Mouse (Mus musculus): Measurements from ENCODE around the gene Rapgef4. TPM values are rescaled to one million over a fixed set of nuclear protein-coding genes. Genes with fewer than 3 reads are reported as not detected.
A peak's percentile ranks its signal among the peaks of the same experiment; 100 is the strongest.

Rapgef4 gene
- polyA plus RNA-seq, 1 experiment from 2014 or later = 5.6 TPM

GRCm38 (mm10) chr2:72223479-72223878 is 242.4 kb downstream of the Rapgef4 start:
- WGBS = 62% methylated on average over 5 of the region's 5 CpGs
- no peak for ATAC-seq (ENCODE audit: low FRiP score)

GRCm38 (mm10) chr2:72226006-72226405 is 245.0 kb downstream of the Rapgef4 start:
- Histone ChIP-seq H3K27ac (no peak overlapping the region), H3K27me3 (no peaks in the 10 kb centered on the region), H3K4me2 (replicated peaks) (no peak overlapping the region), H3K9me3 (replicated peaks) (no peaks in the 10 kb centered on the region), H3K36me3 (no peaks in the 10 kb centered on the region), H3K4me1 (no peaks in the 10 kb centered on the region), H3K9ac (no peak overlapping the region), H3K4me3 (no peak overlapping the region)
- WGBS = 89% methylated on average over 6 of the region's 6 CpGs
- ATAC-seq (ENCODE audit: low FRiP score) = no peak

More at GRCm38 (mm10) chr2:72223479-72223878, 242.4 kb downstream of the Rapgef4 start:
- Histone ChIP-seq H3K27me3 (no peaks in the 10 kb centered on the region), H3K36me3 (no peaks in the 10 kb centered on the region), H3K4me2 (replicated peaks) (no peak overlapping the region), H3K4me1 (no peaks in the 10 kb centered on the region), H3K27ac (no peak overlapping the region), H3K9me3 (replicated peaks) (no peaks in the 10 kb centered on the region), H3K9ac (no peak overlapping the region), H3K4me3 (no peak overlapping the region)

GRCm38 (mm10) chr2:72227416-72227815 is 246.4 kb downstream of the Rapgef4 start:
- no peaks in the 10 kb centered on the region for H3K9me3 ChIP-seq (replicated peaks)
- H3K27me3 ChIP-seq = peaks cover 4% of the 10 kb centered on the region; the same call in 1 of the 2 replicates
- no peak for ATAC-seq (ENCODE audit: low FRiP score)
- H3K4me3 ChIP-seq = no peak overlapping the region
- WGBS = 93% methylated on average over 6 of the region's 6 CpGs
- H3K36me3 ChIP-seq = no peaks in the 10 kb centered on the region
- no peak overlapping the region for H3K4me2 ChIP-seq (replicated peaks)
- H3K9ac ChIP-seq = no peak overlapping the region
- no peak overlapping the region for H3K27ac ChIP-seq
- no peaks in the 10 kb centered on the region for H3K4me1 ChIP-seq

GRCm38 (mm10) chr2:72228881-72229280 is 247.8 kb downstream of the Rapgef4 start:
- ATAC-seq (ENCODE audit: low FRiP score) = no peak
- H3K9ac ChIP-seq = no peak overlapping the region
- no peaks in the 10 kb centered on the region for H3K36me3 ChIP-seq
- no peaks in the 10 kb centered on the region for H3K4me1 ChIP-seq
- H3K9me3 ChIP-seq (replicated peaks) = no peaks in the 10 kb centered on the region
- WGBS = 71% methylated on average over 14 of the region's 14 CpGs
- H3K4me3 ChIP-seq = no peak overlapping the region
- H3K4me2 ChIP-seq (replicated peaks) = 0 out of 2 replicates have a peak overlapping the region, but pooled peaks have one; percentile 15
- H3K27ac ChIP-seq = no peak overlapping the region
- peaks cover 4% of the 10 kb centered on the region; the same call in 1 of the 2 replicates for H3K27me3 ChIP-seq

GRCm38 (mm10) chr2:72230545-72230944 is 249.5 kb downstream of the Rapgef4 start:
- Histone ChIP-seq H3K27ac (no peak overlapping the region), H3K4me2 (replicated peaks) (no peak overlapping the region), H3K4me1 (no peaks in the 10 kb centered on the region), H3K9me3 (replicated peaks) (no peaks in the 10 kb centered on the region), H3K36me3 (no peaks in the 10 kb centered on the region), H3K27me3 (peaks cover 4% of the 10 kb centered on the region; the same call in 1 of the 2 replicates), H3K4me3 (no peak overlapping the region), H3K9ac (no peak overlapping the region)
- ATAC-seq (ENCODE audit: low FRiP score) = no peak
- 92% methylated on average over 9 of the region's 9 CpGs for WGBS

- no peak for ATAC-seq (ENCODE audit: low FRiP score)
- WGBS = 79% methylated on average over 11 of the region's 11 CpGs
Measured at GRCm38 (mm10) chr2:72234085-72234484, 253.0 kb downstream of the Rapgef4 start.

GRCm38 (mm10) chr2:72234943-72235342 is 253.9 kb downstream of the Rapgef4 start:
- H3K36me3 ChIP-seq = no peaks in the 10 kb centered on the region
- no peak overlapping the region for H3K4me2 ChIP-seq (replicated peaks)
- WGBS = 1% methylated on average over 3 of the region's 3 CpGs
- ATAC-seq (ENCODE audit: low FRiP score) = no peak
- H3K9ac ChIP-seq = no peak overlapping the region
- H3K4me3 ChIP-seq = no peak overlapping the region
- no peak overlapping the region for H3K27ac ChIP-seq
- H3K27me3 ChIP-seq = peaks cover 4% of the 10 kb centered on the region
- H3K4me1 ChIP-seq = peaks cover 7% of the 10 kb centered on the region; the same call in 1 of the 2 replicates
- H3K9me3 ChIP-seq (replicated peaks) = no peaks in the 10 kb centered on the region

More at GRCm38 (mm10) chr2:72234085-72234484, 253.0 kb downstream of the Rapgef4 start:
- Histone ChIP-seq H3K27ac (no peak overlapping the region), H3K4me1 (peaks cover 4% of the 10 kb centered on the region; the same call in 1 of the 2 replicates), H3K9me3 (replicated peaks) (no peaks in the 10 kb centered on the region), H3K4me2 (replicated peaks) (no peak overlapping the region), H3K27me3 (peaks cover 4% of the 10 kb centered on the region), H3K4me3 (no peak overlapping the region), H3K36me3 (no peaks in the 10 kb centered on the region), H3K9ac (no peak overlapping the region)

GRCm38 (mm10) chr2:72235361-72235901 is 254.4 kb downstream of the Rapgef4 start:
- H3K9ac ChIP-seq = no peak overlapping the region
- no peaks in the 10 kb centered on the region for H3K36me3 ChIP-seq
- peak overlapping the region; percentile 13; the same call in 1 of the 2 replicates for H3K27ac ChIP-seq
- WGBS = 61% methylated on average over 12 of the region's 12 CpGs
- no peak overlapping the region for H3K4me2 ChIP-seq (replicated peaks)
- H3K27me3 ChIP-seq = peaks cover 4% of the 10 kb centered on the region
- no peak for ATAC-seq (ENCODE audit: low FRiP score)
- no peaks in the 10 kb centered on the region for H3K9me3 ChIP-seq (replicated peaks)
- H3K4me1 ChIP-seq = peaks cover 7% of the 10 kb centered on the region; the same call in 1 of the 2 replicates
- H3K4me3 ChIP-seq = no peak overlapping the region

GRCm38 (mm10) chr2:72238421-72238820 is 257.4 kb downstream of the Rapgef4 start:
- Histone ChIP-seq H3K36me3 (no peaks in the 10 kb centered on the region), H3K9me3 (replicated peaks) (no peaks in the 10 kb centered on the region), H3K27ac (no peak overlapping the region), H3K4me3 (no peak overlapping the region), H3K27me3 (no peaks in the 10 kb centered on the region; the same call in 1 of the 2 replicates), H3K9ac (no peak overlapping the region), H3K4me2 (replicated peaks) (no peak overlapping the region), H3K4me1 (peaks cover 17% of the 10 kb centered on the region)
- ATAC-seq (ENCODE audit: low FRiP score) = no peak
- WGBS = 82% methylated on average over 2 of the region's 2 CpGs

- ATAC-seq (ENCODE audit: low FRiP score) = no peak
- H3K4me2 ChIP-seq (replicated peaks) = no peak overlapping the region
- WGBS = 50% methylated on average over 11 of the region's 11 CpGs
- H3K9me3 ChIP-seq (replicated peaks) = no peaks in the 10 kb centered on the region
- H3K4me1 ChIP-seq = peaks cover 17% of the 10 kb centered on the region
- no peak overlapping the region for H3K27ac ChIP-seq
- no peak overlapping the region for H3K4me3 ChIP-seq
- H3K27me3 ChIP-seq = no peaks in the 10 kb centered on the region; the same call in 1 of the 2 replicates
- H3K36me3 ChIP-seq = no peaks in the 10 kb centered on the region
- H3K9ac ChIP-seq = no peak overlapping the region
Measured at GRCm38 (mm10) chr2:72238925-72239324, 257.9 kb downstream of the Rapgef4 start.

GRCm38 (mm10) chr2:72239456-72239855 is 258.4 kb downstream of the Rapgef4 start:
- H3K36me3 ChIP-seq = no peaks in the 10 kb centered on the region
- no peak overlapping the region for H3K4me3 ChIP-seq
- H3K27me3 ChIP-seq = no peaks in the 10 kb centered on the region; the same call in 1 of the 2 replicates
- no peak overlapping the region for H3K27ac ChIP-seq
- 83% methylated on average over 8 of the region's 8 CpGs for WGBS
- no peak overlapping the region for H3K4me2 ChIP-seq (replicated peaks)
- no peaks in the 10 kb centered on the region for H3K9me3 ChIP-seq (replicated peaks)
- ATAC-seq (ENCODE audit: low FRiP score) = no peak
- H3K9ac ChIP-seq = no peak overlapping the region
- peaks cover 17% of the 10 kb centered on the region for H3K4me1 ChIP-seq

- H3K9me3 ChIP-seq (replicated peaks) = no peaks in the 10 kb centered on the region
- H3K27me3 ChIP-seq = no peaks in the 10 kb centered on the region; the same call in 1 of the 2 replicates
- no peak overlapping the region for H3K9ac ChIP-seq
- H3K4me2 ChIP-seq (replicated peaks) = no peak overlapping the region
- no peak overlapping the region for H3K27ac ChIP-seq
- 64% methylated on average over 7 of the region's 7 CpGs for WGBS
- ATAC-seq (ENCODE audit: low FRiP score) = no peak
- H3K36me3 ChIP-seq = no peaks in the 10 kb centered on the region
- H3K4me1 ChIP-seq = peaks cover 17% of the 10 kb centered on the region
- no peak overlapping the region for H3K4me3 ChIP-seq
Measured at GRCm38 (mm10) chr2:72239993-72240392, 259.0 kb downstream of the Rapgef4 start.

GRCm38 (mm10) chr2:72240691-72241090 is 259.7 kb downstream of the Rapgef4 start:
- Histone ChIP-seq H3K36me3 (no peaks in the 10 kb centered on the region), H3K4me2 (replicated peaks) (no peak overlapping the region), H3K9ac (no peak overlapping the region), H3K9me3 (replicated peaks) (no peaks in the 10 kb centered on the region), H3K4me3 (no peak overlapping the region), H3K27me3 (no peaks in the 10 kb centered on the region; the same call in 1 of the 2 replicates), H3K27ac (no peak overlapping the region), H3K4me1 (peaks cover 17% of the 10 kb centered on the region)
- 77% methylated on average over 7 of the region's 7 CpGs for WGBS
- ATAC-seq (ENCODE audit: low FRiP score) = no peak

Measured in hindbrain, embryonic 12.5 days (tissue).